Mouse (Mus musculus) retina, adult 2 months (tissue): ENCODE results near the gene Lama2.

Experiments used
- DNase-seq: peaks from one replicate; pipeline ENCODE4 v3.0.0-alpha.2; 2012; ENCODE audit warnings: low read depth, low spot score

Gene Lama2

GRCm38 (mm10) chr10:27384636-27385035, 234.9 kb downstream of the Lama2 start:
- DNase-seq, result no peak

GRCm38 (mm10) chr10:27382887-27383609, 236.5 kb downstream of the Lama2 start:
- no peak for DNase-seq

- DNase-seq, result no peak
Measured at GRCm38 (mm10) chr10:27378286-27378685, 241.3 kb downstream of the Lama2 start.

GRCm38 (mm10) chr10:27344278-27344677, 275.3 kb downstream of the Lama2 start:
- no peak for DNase-seq

GRCm38 (mm10) chr10:27322410-27322990, 297.1 kb downstream of the Lama2 start:
- DNase-seq, result peak; percentile 18

GRCm38 (mm10) chr10:27307444-27307843, 312.1 kb downstream of the Lama2 start:
- no peak for DNase-seq

- no peak for DNase-seq
Measured at GRCm38 (mm10) chr10:27305301-27305700, 314.3 kb downstream of the Lama2 start.

GRCm38 (mm10) chr10:27285098-27285860, 334.3 kb downstream of the Lama2 start:
- no peak for DNase-seq

GRCm38 (mm10) chr10:27267432-27267831, 352.1 kb downstream of the Lama2 start:
- DNase-seq, result no peak

GRCm38 (mm10) chr10:27265812-27266211, 353.7 kb downstream of the Lama2 start:
- no peak for DNase-seq

GRCm38 (mm10) chr10:27264713-27265112, 354.8 kb downstream of the Lama2 start:
- no peak for DNase-seq

GRCm38 (mm10) chr10:27249741-27250140, 369.8 kb downstream of the Lama2 start:
- DNase-seq, result no peak

- no peak for DNase-seq
Measured at GRCm38 (mm10) chr10:27234755-27235154, 384.8 kb downstream of the Lama2 start.

- DNase-seq, result no peak
Measured at GRCm38 (mm10) chr10:27233577-27233976, 386.0 kb downstream of the Lama2 start.

- no peak for DNase-seq
Measured at GRCm38 (mm10) chr10:27223815-27224375, 395.7 kb downstream of the Lama2 start.

- DNase-seq, result peak; percentile 4
Measured at GRCm38 (mm10) chr10:27222639-27223315, 396.8 kb downstream of the Lama2 start.

GRCm38 (mm10) chr10:27219698-27220097, 399.9 kb downstream of the Lama2 start:
- DNase-seq, result no peak

- DNase-seq, result no peak
Measured at GRCm38 (mm10) chr10:27207320-27207719, 412.2 kb downstream of the Lama2 start.

GRCm38 (mm10) chr10:27198443-27198842, 421.1 kb downstream of the Lama2 start:
- no peak for DNase-seq

- no peak for DNase-seq
Measured at GRCm38 (mm10) chr10:27193986-27194908, 425.3 kb downstream of the Lama2 start.
